Mouse (Mus musculus) spleen, adult 12 weeks (tissue): Measurements from ENCODE around the gene Gm11214.

Experiments
- DNase-seq: peaks from one replicate; pipeline ENCODE4 v3.0.0; 2022; ENCODE audit warnings: low spot score

Gm11214 gene

GRCm38 (mm10) chr4:63661426-63661825 is 1.8 kb downstream of the Gm11214 start:
- DNase-seq, result no peak

GRCm38 (mm10) chr4:63659775-63660174 is 3.4 kb downstream of the Gm11214 start:
- no peak for DNase-seq

- no peak for DNase-seq
Observed at GRCm38 (mm10) chr4:63659086-63659485, 4.1 kb downstream of the Gm11214 start.

GRCm38 (mm10) chr4:63654381-63654780 is 8.8 kb downstream of the Gm11214 start:
- no peak for DNase-seq

- no peak for DNase-seq
Observed at GRCm38 (mm10) chr4:63643956-63644726, 19.0 kb downstream of the Gm11214 start.

GRCm38 (mm10) chr4:63639842-63640241 is 23.3 kb downstream of the Gm11214 start:
- no peak for DNase-seq

- DNase-seq, result no peak
Observed at GRCm38 (mm10) chr4:63638603-63639002, 24.6 kb downstream of the Gm11214 start.

- no peak for DNase-seq
Observed at GRCm38 (mm10) chr4:63633181-63633580, 30.0 kb downstream of the Gm11214 start.

GRCm38 (mm10) chr4:63627111-63627510 is 36.1 kb downstream of the Gm11214 start:
- no peak for DNase-seq

GRCm38 (mm10) chr4:63625563-63626080 is 37.6 kb downstream of the Gm11214 start:
- no peak for DNase-seq

GRCm38 (mm10) chr4:63622378-63622835 is 40.8 kb downstream of the Gm11214 start, which contains the start of gene Tex48:
TSS of gene Tex48 (minus strand) at chr4:63622428.
- DNase-seq, result peak; percentile 3

GRCm38 (mm10) chr4:63621861-63622260 is 41.3 kb downstream of the Gm11214 start:
- no peak for DNase-seq
